Mouse (Mus musculus) liver, embryonic 13.5 days (tissue): ENCODE results near the gene Lrrc20. TPM values are rescaled to one million over a fixed set of nuclear protein-coding genes. Genes with fewer than 3 reads are reported as not detected.

Source experiments
- ATAC-seq: fragments of 200-750 bp; cut with Nextera tagmentation; 2 replicates; pipeline ENCODE4 v1.8.0; 2017; ENCODE audit warnings: low read depth, mild to moderate bottlenecking, moderate number of reproducible peaks, moderate library complexity
- DNase-seq: peaks from one replicate; pipeline ENCODE4 v3.0.0; 2022
- H3K27ac ChIP-seq: fragments of 300-500 bp; sonication (generic); 2 replicates; pipeline ENCODE4 v1.5.1; 2015; ENCODE audit warnings: moderate library complexity, mild to moderate bottlenecking, inconsistent platforms
- H3K27me3 ChIP-seq: fragments of 300-500 bp; sonication (generic); 2 replicates; pipeline ENCODE4 v1.6.1; 2015; ENCODE audit warnings: mild to moderate bottlenecking, inconsistent platforms
- H3K36me3 ChIP-seq: fragments of 300-500 bp; sonication (generic); 2 replicates; pipeline ENCODE4 v1.6.1; 2015; ENCODE audit warnings: mild to moderate bottlenecking, inconsistent platforms
- H3K4me1 ChIP-seq: fragments of 300-500 bp; sonication (generic); replicated peaks from 2 replicates; pipeline ENCODE4 v1.6.1; 2015; ENCODE audit warnings: inconsistent platforms
- H3K4me2 ChIP-seq: fragments of 300-500 bp; sonication (generic); 2 replicates; pipeline ENCODE4 v1.6.1; 2015; ENCODE audit warnings: inconsistent platforms, mild to moderate bottlenecking, moderate library complexity
- H3K4me3 ChIP-seq: fragments of 300-500 bp; sonication (generic); replicated peaks from 2 replicates; pipeline ENCODE4 v1.5.1; 2015; ENCODE audit warnings: mild to moderate bottlenecking, inconsistent platforms
- H3K9ac ChIP-seq: fragments of 300-500 bp; sonication (generic); 2 replicates; pipeline ENCODE4 v1.6.1; 2015; ENCODE audit warnings: mild to moderate bottlenecking, inconsistent platforms
- H3K9me3 ChIP-seq: fragments of 300-500 bp; sonication (generic); replicated peaks from 2 replicates; pipeline ENCODE4 v1.6.1; 2016; ENCODE audit warnings: inconsistent platforms
- WGBS: fragments of 180-500 bp; shearing (Covaris S2); methylation state at CpG from one replicate; pipeline ENCODE4 v1.1.7; 2015; ENCODE audit not compliant: insufficient replicate concordance; 5-methylcytosine and 5-hydroxymethylcytosine counted together
- polyA plus RNA-seq: library from polyadenylated mRNA; unstranded; fragments of >200 nt; fragmentation: Nextera tagmentation; extraction: Ambion mirVana; gene quantifications from 2 replicates; pipeline ENCODE4 v1.2.1, GENCODE M21; 2015

Lrrc20 gene
- polyA plus RNA-seq, 1 experiment from 2014 or later: 7.8 TPM

DNA sequence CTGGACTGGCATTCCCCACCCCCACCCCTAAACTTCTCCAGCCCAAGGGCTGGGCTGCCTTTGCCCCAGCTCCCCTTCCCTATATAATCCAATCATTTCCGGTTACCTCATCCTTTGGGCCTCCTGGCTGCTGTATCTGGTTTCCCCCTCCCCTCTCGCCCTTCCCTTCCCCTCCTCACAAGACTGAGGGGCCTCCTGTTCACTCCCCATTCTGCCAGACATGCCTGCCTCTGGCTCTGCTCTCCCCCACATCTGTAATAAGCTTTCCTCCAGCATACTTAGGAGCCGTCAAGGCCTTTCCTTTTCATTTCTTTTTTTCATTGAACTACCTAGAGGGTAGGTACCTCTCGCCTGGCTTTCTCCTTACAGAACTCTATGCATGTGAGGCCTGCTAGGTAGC is 19.9 kb downstream of the Lrrc20 start:
- Histone ChIP-seq H3K4me3 (no peak overlapping the region), H3K4me2 (no peak overlapping the region), H3K27ac (no peak overlapping the region), H3K9ac (no peak overlapping the region), H3K27me3 (no peaks in the 10 kb centered on the region), H3K4me1 (peaks cover 45% of the 10 kb centered on the region), H3K36me3 (no peaks in the 10 kb centered on the region), H3K9me3 (no peaks in the 10 kb centered on the region)
- DNase-seq (no peak), ATAC-seq (no peak)
- WGBS: 69% methylated on average over 4 of the region's 4 CpGs

DNA sequence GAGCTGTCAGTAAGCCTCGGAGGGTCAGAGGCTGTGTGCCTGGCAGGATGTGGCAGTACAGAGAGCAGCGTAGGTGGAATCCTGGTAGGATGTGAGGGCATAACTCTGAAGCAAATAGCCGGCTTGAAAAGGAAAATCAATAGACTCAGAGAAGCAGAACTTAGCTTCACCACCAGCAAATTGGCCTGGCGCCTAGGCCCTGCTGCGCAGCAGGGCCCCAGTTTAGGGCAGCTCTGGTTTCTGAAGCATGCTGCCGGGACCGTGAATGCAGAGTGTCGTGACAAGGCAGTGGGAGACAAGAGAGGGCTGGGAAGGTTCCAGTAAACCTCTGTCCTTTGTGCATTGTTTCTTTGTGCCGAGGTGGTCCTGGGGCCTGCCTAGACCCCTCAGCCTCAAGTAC is 20.6 kb downstream of the Lrrc20 start:
- WGBS: 72% methylated on average over 9 of the region's 9 CpGs
- no peak for ATAC-seq
- Histone ChIP-seq H3K4me1 (peaks cover 37% of the 10 kb centered on the region), H3K36me3 (no peaks in the 10 kb centered on the region), H3K9ac (no peak overlapping the region), H3K9me3 (no peaks in the 10 kb centered on the region), H3K27me3 (no peaks in the 10 kb centered on the region), H3K27ac (no peak overlapping the region), H3K4me2 (no peak overlapping the region), H3K4me3 (no peak overlapping the region)
- no peak for DNase-seq

DNA sequence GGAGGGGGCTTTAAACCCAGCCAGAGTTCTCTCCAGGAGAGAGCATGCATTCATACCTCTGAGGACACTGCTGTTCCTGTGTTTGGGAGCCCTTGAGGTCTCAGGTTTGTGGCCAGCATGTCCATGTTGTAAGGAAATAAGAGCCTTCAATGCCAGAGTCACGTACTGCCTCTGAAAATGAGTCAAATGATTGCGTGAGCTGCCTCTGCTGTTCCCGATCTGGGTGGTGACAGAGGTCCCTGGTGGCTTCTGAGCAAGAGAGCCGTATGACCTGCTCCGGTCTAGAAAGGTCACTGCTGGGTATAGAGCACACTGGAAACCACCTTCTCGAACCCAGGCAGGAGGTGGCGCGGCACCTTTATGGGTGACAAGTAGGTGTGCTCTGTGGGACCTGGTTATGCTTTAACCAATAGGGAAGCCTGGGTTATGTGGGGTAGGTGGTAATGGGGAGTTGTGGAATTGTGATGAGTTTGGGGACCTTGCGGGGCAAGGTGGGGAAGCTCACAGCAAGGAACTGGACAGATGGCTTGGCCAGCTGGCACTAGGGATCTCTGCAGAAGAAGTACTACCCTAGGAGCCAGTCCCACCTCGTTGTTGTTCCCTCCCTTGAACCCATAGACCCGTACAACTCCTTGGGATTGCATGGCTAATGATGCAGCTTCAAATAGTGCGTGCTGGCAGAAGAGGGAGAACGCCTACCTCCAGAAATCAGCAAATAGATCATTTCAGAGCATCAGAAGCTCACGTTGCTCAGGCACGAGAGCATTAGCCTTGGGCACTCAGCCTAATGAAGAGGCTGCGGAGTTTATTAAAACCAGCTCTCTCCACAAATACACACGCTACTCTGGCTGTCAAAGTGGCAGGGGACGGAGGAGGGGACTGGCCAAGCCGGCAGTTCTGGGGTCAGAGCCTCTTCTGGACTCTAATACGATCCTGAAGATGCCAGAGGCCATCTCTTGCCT is 24.2 kb downstream of the Lrrc20 start:
- no peak for DNase-seq
- Histone ChIP-seq H3K4me1 (peaks cover 17% of the 10 kb centered on the region; the same call in 1 of the 2 replicates), H3K9me3 (no peaks in the 10 kb centered on the region), H3K27ac (no peak overlapping the region), H3K27me3 (no peaks in the 10 kb centered on the region), H3K9ac (no peak overlapping the region), H3K4me2 (no peak overlapping the region), H3K4me3 (no peak overlapping the region), H3K36me3 (no peaks in the 10 kb centered on the region)
- WGBS: 81% methylated on average over 20 of the region's 20 CpGs
- no peak for ATAC-seq

DNA sequence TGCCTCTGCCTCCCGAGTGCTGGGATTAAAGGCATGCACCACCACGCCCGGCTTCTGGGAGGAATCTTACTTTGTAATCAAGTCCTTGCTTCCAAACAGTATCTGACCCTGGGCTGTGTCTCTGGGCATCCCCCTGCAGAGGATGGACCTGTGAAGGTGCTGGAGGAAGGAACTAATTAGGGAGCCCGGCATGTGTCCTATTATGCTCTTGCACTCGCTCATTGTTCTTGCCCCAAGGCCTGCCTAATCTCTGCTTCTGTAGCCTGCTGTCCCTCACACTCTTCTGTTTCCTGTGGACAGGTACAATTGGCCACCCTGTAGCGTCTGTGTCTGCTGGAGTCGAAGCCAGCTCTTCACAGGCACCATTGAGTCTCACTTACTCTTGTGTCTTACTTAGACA is 25.2 kb downstream of the Lrrc20 start:
- Histone ChIP-seq H3K4me3 (no peak overlapping the region), H3K27ac (no peak overlapping the region), H3K27me3 (no peaks in the 10 kb centered on the region), H3K9me3 (no peaks in the 10 kb centered on the region), H3K4me1 (peaks cover 10% of the 10 kb centered on the region; the same call in 1 of the 2 replicates), H3K36me3 (no peaks in the 10 kb centered on the region), H3K4me2 (no peak overlapping the region), H3K9ac (no peak overlapping the region)
- DNase-seq: no peak
- no peak for ATAC-seq
- WGBS: 65% methylated on average over 7 of the region's 7 CpGs

DNA sequence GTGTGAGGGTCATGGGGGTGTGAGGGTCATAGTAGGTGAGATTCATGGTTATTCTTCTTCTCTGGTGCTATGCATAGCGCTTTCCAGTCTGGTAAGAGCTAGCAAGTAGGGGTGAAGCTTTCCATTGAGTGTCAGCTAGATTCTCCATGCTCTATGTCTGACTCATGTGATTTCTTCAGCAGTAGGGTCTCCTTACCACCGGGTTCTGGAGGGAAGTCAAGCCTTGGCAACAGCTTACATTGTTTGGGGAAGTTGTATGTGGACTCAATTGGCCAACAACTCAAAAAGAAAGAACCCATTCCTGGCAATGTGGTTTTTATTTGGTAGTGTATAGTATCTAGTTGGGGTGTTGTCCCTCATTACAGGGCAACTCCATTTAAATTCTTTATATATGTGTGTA is 28.5 kb downstream of the Lrrc20 start:
- Histone ChIP-seq H3K27ac (no peak overlapping the region), H3K9ac (no peak overlapping the region), H3K4me1 (no peaks in the 10 kb centered on the region; the same call in 1 of the 2 replicates), H3K4me3 (no peak overlapping the region), H3K27me3 (no peaks in the 10 kb centered on the region), H3K36me3 (no peaks in the 10 kb centered on the region), H3K9me3 (no peaks in the 10 kb centered on the region), H3K4me2 (no peak overlapping the region)
- DNase-seq (no peak), ATAC-seq (no peak)
- WGBS: 70% methylated on average over 2 of the region's 2 CpGs

DNA sequence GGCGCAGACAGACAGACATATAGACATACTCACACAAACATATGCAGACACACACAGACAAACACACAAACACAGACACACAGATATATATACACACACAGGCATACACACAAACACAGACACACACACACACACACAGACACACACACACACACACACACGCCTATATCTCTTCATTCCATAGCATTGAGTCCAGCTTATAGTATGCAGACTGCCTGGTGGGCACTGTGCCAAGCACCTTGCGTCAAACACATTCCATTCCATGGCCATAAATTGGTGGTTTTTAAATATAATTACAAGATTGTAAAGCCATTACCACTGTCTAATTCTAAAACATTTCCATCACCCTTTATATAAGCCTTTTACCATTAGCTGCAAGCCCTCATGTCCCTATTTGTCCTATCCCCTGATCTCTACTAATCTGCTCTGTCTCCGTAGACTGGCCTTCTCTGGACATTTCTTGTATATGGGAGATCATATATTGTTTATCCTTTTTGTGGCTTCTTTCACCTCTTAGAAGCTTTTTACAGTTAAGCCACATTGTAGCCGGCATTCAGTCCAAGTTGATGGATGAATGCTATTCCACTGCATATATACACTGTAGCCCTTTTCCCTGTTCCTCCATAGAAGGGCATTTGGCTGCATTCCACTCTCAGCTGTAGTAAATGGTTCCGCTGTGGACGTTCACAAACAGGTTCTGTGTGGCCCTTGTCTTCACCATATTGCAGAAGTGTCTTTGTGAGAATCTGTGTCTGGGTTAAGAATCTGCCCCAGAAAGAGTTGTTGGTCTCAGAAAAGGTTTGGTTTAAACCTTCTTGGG is 31.0 kb downstream of the Lrrc20 start:
- Histone ChIP-seq H3K4me1 (peaks cover 12% of the 10 kb centered on the region; the same call in 1 of the 2 replicates), H3K4me2 (no peak overlapping the region), H3K9me3 (no peaks in the 10 kb centered on the region), H3K27me3 (no peaks in the 10 kb centered on the region), H3K9ac (no peak overlapping the region), H3K4me3 (no peak overlapping the region), H3K36me3 (no peaks in the 10 kb centered on the region), H3K27ac (no peak overlapping the region)
- no peak for ATAC-seq
- 76% methylated on average over 7 of the region's 7 CpGs for WGBS
- DNase-seq: no peak

DNA sequence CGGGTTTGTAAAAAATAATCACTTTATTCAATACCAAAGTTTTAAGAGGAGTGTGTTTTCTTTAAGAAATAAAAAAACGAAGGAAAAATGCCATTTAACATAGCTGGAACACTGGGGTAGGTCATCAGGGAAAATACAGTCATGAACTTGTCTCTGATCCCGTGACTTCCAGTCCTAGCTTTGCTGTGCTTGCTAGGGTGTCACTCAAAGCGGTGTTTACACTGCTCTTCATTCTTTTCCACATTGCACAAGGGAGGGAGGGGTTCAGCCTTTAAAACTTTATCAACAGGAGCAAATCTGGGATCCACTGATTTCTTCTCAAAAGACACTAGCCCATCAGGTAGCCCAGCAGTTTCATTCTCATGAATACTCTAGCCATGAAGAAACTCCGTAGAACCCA is 34.3 kb downstream of the Lrrc20 start:
- H3K36me3 ChIP-seq: no peaks in the 10 kb centered on the region; the same call in 1 of the 2 replicates
- no peak overlapping the region for H3K4me3 ChIP-seq
- H3K27me3 ChIP-seq: no peaks in the 10 kb centered on the region
- no peaks in the 10 kb centered on the region for H3K9me3 ChIP-seq
- no peak overlapping the region for H3K27ac ChIP-seq
- H3K4me1 ChIP-seq: peaks cover 12% of the 10 kb centered on the region; the same call in 1 of the 2 replicates
- 75% methylated on average over 5 of the region's 5 CpGs for WGBS
- DNase-seq (no peak), ATAC-seq (no peak)
- H3K4me2 ChIP-seq: no peak overlapping the region
- no peak overlapping the region for H3K9ac ChIP-seq

DNA sequence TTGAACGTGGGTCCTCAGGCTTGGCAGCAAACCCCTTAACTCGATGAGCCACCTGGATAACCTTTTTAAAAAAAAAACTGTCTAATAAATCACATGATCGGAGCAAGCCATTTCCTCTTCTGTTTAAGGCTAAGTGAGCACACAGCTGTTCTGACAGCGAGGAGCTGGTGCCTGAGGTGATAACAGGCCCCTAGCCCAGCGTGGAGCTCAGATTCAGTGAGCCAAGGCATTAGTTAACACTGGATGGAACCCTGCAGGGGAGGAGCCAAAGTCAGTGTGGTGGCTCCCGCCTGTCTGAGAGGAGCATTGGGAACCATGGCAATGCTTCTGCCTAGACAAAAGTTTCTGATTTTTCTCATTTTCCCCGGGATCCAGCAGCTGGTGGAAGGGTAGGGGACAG is 35.2 kb downstream of the Lrrc20 start:
- Histone ChIP-seq H3K27me3 (no peaks in the 10 kb centered on the region), H3K27ac (no peak overlapping the region), H3K9me3 (no peaks in the 10 kb centered on the region), H3K36me3 (no peaks in the 10 kb centered on the region; the same call in 1 of the 2 replicates), H3K4me1 (peaks cover 15% of the 10 kb centered on the region), H3K4me3 (no peak overlapping the region), H3K9ac (no peak overlapping the region), H3K4me2 (no peak overlapping the region)
- DNase-seq: no peak
- no peak for ATAC-seq
- WGBS: 21% methylated on average over 7 of the region's 7 CpGs

DNA sequence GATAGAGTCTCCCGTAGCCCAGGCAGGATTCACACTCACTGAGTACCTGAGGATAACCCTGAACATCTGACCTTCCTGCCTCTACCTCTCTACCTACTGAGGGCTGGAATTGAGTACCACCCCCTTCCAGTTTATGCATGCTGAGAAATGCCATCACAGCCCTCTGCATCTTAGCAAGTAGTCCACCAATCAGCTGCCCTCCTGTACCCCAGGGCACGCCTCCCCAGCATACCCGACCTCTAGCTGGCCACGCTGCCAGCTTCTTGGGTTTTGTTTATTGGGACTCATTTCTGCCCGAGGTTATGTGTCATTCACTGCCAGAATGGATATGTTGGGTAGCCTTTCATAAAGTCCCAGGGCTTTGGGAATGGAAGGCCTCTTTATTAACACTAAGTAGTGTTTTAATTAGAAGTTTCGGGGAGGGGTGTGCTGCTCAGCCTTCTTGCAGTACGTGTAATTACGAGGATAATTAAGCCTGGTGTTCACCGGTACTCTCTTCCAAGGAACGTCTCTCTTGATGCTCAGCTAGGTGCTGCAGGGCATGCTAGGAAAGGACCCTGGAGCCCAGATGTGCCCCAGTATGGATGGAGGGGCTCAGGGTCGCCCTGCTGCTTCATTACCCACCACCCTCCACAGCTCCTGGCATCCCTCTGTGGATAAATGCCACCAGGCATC is 36.8 kb downstream of the Lrrc20 start:
- no peak overlapping the region for H3K4me2 ChIP-seq
- H3K9ac ChIP-seq: no peak overlapping the region
- no peaks in the 10 kb centered on the region for H3K27me3 ChIP-seq
- no peaks in the 10 kb centered on the region; the same call in 1 of the 2 replicates for H3K36me3 ChIP-seq
- no peak overlapping the region for H3K4me3 ChIP-seq
- no peak for ATAC-seq
- H3K9me3 ChIP-seq: no peaks in the 10 kb centered on the region
- no peak for DNase-seq
- H3K27ac ChIP-seq: no peak overlapping the region
- whole genome bisulfite sequencing: 73% methylated on average over 11 of the region's 11 CpGs
- H3K4me1 ChIP-seq: peaks cover 30% of the 10 kb centered on the region

DNA sequence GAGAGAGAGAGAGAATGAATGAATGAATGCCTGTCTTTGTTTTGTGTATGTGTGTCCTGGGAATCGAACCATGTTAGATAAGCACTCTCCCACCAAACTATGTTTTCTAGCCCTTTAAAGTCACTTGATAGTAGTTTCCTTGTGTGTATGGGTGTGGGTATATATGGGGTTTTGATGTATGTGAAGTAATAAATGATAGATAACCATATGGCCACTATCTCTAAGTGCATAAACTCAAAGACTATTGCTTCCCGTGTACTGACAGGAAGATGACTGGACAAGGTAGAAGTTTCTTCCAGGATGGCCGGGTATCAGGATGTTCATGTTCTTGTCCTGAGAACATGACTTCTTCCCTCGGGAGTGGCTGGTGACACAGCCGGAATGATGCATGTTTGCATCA is 41.3 kb downstream of the Lrrc20 start:
- peak; percentile 77 for ATAC-seq
- no peak overlapping the region for H3K4me2 ChIP-seq

More for the DNA sequence above, 41.3 kb downstream of the Lrrc20 start:
- Histone ChIP-seq H3K4me1 (peaks cover 32% of the 10 kb centered on the region), H3K9ac (0 out of 2 replicates have a peak overlapping the region, but pooled peaks have one; percentile 19), H3K27ac (peak overlapping the region; percentile 35; the same call in 1 of the 2 replicates), H3K36me3 (no peaks in the 10 kb centered on the region; the same call in 1 of the 2 replicates), H3K9me3 (0 out of 2 replicates have a peak, but pooled peaks cover 9% of the 10 kb centered on the region), H3K27me3 (no peaks in the 10 kb centered on the region), H3K4me3 (no peak overlapping the region)
- 34% methylated on average over 5 of the region's 5 CpGs for WGBS
- DNase-seq: no peak
